Mouse (Mus musculus): ENCODE results near the gene Galnt9.

DNA sequence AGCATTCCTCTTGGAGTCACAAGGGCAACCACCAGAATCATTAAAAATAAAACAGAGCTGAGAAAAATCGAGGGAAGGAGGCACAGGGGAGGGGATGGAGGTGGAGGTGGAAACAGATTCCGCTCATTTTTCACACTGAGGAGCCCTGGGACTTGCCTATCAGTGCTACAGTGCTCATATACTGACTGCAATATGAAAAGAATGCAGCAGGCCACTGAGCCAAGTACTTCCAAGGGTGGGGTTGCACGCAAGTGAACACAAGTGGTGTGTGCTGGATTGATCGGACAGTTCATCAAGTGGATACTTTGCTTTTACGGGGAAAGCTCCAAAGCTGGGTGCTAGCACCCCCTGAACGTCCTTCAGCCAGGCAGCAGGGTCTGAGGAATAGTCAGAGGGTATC is 30.7 kb downstream of the Galnt9 start:
- TF ChIP-seq POLR2A (IDR thresholded peaks at IDR 0.05; ENCODE audit: borderline replicate concordance, control insufficient read depth, low read depth, low read length) (no peak), CTCF (IDR thresholded peaks at IDR 0.05; ENCODE audit: control insufficient read depth, insufficient read depth, low read length) (no peak)

All from bone marrow, adult 2 months (tissue).